Mouse (Mus musculus): ENCODE data around the gene Nupl2. TPM values are rescaled to one million over a fixed set of nuclear protein-coding genes. Genes with fewer than 3 reads are reported as not detected.

The Nupl2 gene
- polyA plus RNA-seq, 1 experiment, result 7.8 TPM

DNA sequence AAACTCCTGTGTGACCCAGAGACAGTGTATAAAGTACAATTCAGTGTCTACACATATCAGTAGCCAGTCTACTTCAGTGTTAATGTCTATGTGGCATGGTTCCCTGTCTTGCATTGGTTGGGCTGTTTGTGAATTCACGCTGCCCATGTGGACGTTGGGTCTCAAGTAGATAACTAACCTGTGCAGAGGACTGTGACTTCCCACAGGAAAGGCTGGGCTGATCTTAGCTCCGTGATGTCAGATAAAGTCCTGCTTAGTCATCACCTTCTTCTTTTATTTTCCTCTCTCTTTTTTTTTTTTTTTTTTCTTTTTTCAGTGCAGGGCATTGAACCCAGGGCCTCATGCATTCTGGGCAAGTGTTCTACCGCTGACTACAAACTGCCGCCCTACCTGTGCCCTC lies 43.7 kb downstream of the Nupl2 start:
- no peak for DNase-seq (ENCODE audit: low read depth)

DNA sequence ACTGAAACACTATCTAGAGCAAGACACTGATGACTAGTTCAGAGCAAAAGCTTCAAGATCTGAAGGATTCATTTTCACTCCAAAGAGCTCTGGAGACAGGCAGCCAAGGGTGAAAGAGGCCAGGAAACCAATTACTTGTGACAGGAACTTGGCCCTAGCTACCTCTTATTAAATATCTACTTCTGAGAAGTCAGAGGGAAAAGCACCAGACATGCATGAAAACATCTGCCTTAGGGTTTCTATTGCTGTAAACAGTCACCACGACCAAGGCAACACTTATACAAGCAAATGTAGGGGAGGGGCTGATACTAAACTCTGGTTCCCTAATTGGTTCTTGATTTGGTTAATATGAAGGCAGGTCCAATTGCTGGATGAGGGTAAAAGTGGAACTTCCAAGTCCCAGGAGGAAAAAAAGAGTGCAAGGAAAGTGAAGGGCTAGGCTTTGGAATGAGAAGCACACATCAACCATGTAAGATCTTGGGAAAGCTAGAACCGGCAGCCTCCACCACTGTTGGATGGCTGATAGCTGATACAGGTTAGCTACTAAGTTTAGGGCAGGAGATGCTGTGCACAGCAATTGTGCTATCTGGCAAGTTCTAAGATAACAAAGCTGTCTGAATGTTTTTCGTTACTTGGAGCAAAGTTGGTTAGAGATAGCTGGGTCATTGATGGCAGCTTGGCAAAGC lies 49.2 kb downstream of the Nupl2 start:
- DNase-seq (ENCODE audit: low read depth), result no peak

DNA sequence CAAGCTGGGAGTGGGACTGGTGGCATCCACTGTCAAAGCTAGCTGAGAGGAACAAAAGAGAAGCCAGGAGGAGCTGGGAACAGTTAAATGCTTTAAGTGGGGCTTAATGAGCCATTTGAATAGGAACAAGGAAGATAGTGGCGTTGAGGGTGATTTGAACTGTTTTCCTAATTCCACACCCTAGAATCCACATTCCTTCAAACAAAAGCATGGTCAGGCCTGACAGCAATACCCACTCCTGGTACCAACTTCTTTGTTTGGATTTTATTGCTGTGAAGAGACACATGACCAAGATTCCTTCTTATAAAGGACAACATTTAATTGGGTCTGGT lies 49.8 kb downstream of the Nupl2 start:
- DNase-seq (ENCODE audit: low read depth), result no peak

DNA sequence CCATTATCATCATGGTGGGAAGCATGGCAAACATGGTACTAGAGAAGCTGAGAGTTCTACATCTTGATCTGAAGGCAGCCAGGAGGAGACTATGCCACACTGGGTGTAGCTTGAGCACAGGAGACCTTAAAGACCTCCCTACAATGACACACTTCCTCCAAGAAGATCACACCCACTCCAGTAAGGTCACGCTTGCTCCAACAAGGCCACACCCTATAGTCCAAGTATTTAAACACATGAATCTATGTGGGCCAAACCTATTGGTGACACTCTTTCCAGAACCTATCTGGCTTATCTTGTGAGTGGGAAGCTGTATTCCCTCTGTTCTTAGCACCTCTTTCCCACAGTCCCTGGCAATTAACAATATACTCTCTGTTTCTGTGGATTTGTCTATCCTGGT lies 50.1 kb downstream of the Nupl2 start:
- no peak for DNase-seq (ENCODE audit: low read depth)

Other genes starting within 250 kb of the Nupl2 start
- 4.6 and 5.7 TPM in 2 replicates for gene Fam126a, start 134.3 kb upstream of the Nupl2 start, polyA plus RNA-seq (2012; rRNA removed)
- gene Klhl7, start 64.4 kb upstream of the Nupl2 start, polyA plus RNA-seq (2012; rRNA removed), result 6.5 and 6.6 TPM in 2 replicates
- 38.9 and 50.7 TPM in 2 replicates for gene Kcnh2, start 186.6 kb downstream of the Nupl2 start, polyA plus RNA-seq (2012; rRNA removed)
- gene Nos3, start 199.8 kb downstream of the Nupl2 start, polyA plus RNA-seq (2012; rRNA removed), result 22.8 and 32.3 TPM in 2 replicates
- gene Atg9b, start 227.2 kb downstream of the Nupl2 start, polyA plus RNA-seq (2012; rRNA removed), result 1.1 and 1.2 TPM in 2 replicates
- gene Abcb8, start 228.7 kb downstream of the Nupl2 start, polyA plus RNA-seq (2012; rRNA removed), result 52.2 and 61.0 TPM in 2 replicates
- 0.08 and 0.43 TPM in 2 replicates for gene Asic3, start 248.4 kb downstream of the Nupl2 start, polyA plus RNA-seq (2012; rRNA removed)